Mouse (Mus musculus) liver, embryonic 13.5 days (tissue): ENCODE data around the gene Naa38. TPM values are rescaled to one million over a fixed set of nuclear protein-coding genes. Genes with fewer than 3 reads are reported as not detected.
A peak's percentile ranks its signal among the peaks of the same experiment; 100 is the strongest.

Source experiments
- ATAC-seq: fragments of 200-750 bp; cut with Nextera tagmentation; 2 replicates; pipeline ENCODE4 v1.8.0; 2017; ENCODE audit warnings: low read depth, mild to moderate bottlenecking, moderate number of reproducible peaks, moderate library complexity
- DNase-seq: peaks from one replicate; pipeline ENCODE4 v3.0.0; 2022
- H3K27ac ChIP-seq: fragments of 300-500 bp; sonication (generic); 2 replicates; pipeline ENCODE4 v1.5.1; 2015; ENCODE audit warnings: moderate library complexity, mild to moderate bottlenecking, inconsistent platforms
- H3K27me3 ChIP-seq: fragments of 300-500 bp; sonication (generic); 2 replicates; pipeline ENCODE4 v1.6.1; 2015; ENCODE audit warnings: mild to moderate bottlenecking, inconsistent platforms
- H3K36me3 ChIP-seq: fragments of 300-500 bp; sonication (generic); 2 replicates; pipeline ENCODE4 v1.6.1; 2015; ENCODE audit warnings: mild to moderate bottlenecking, inconsistent platforms
- H3K4me1 ChIP-seq: fragments of 300-500 bp; sonication (generic); replicated peaks from 2 replicates; pipeline ENCODE4 v1.6.1; 2015; ENCODE audit warnings: inconsistent platforms
- H3K4me2 ChIP-seq: fragments of 300-500 bp; sonication (generic); 2 replicates; pipeline ENCODE4 v1.6.1; 2015; ENCODE audit warnings: inconsistent platforms, mild to moderate bottlenecking, moderate library complexity
- H3K4me3 ChIP-seq: fragments of 300-500 bp; sonication (generic); replicated peaks from 2 replicates; pipeline ENCODE4 v1.5.1; 2015; ENCODE audit warnings: mild to moderate bottlenecking, inconsistent platforms
- H3K9ac ChIP-seq: fragments of 300-500 bp; sonication (generic); 2 replicates; pipeline ENCODE4 v1.6.1; 2015; ENCODE audit warnings: mild to moderate bottlenecking, inconsistent platforms
- H3K9me3 ChIP-seq: fragments of 300-500 bp; sonication (generic); replicated peaks from 2 replicates; pipeline ENCODE4 v1.6.1; 2016; ENCODE audit warnings: inconsistent platforms
- WGBS: fragments of 180-500 bp; shearing (Covaris S2); methylation state at CpG from one replicate; pipeline ENCODE4 v1.1.7; 2015; ENCODE audit not compliant: insufficient replicate concordance; 5-methylcytosine and 5-hydroxymethylcytosine counted together
- polyA plus RNA-seq: library from polyadenylated mRNA; unstranded; fragments of >200 nt; fragmentation: Nextera tagmentation; extraction: Ambion mirVana; gene quantifications from 2 replicates; pipeline ENCODE4 v1.2.1, GENCODE M21; 2015

The Naa38 gene
- polyA plus RNA-seq, 1 experiment from 2014 or later: 105 TPM

GRCm38 (mm10) chr11:69428751-69429150, 33.5 kb downstream of the Naa38 start:
- H3K9me3 ChIP-seq: no peaks in the 10 kb centered on the region
- no peaks in the 10 kb centered on the region for H3K27me3 ChIP-seq
- no peak overlapping the region for H3K4me2 ChIP-seq
- H3K4me3 ChIP-seq: no peak overlapping the region
- 20% methylated on average over 4 of the region's 4 CpGs for WGBS
- no peak overlapping the region for H3K27ac ChIP-seq
- H3K36me3 ChIP-seq: no peaks in the 10 kb centered on the region
- H3K9ac ChIP-seq: no peak overlapping the region
- 0 out of 2 replicates have a peak, but pooled peaks have one; percentile 27 for ATAC-seq
- H3K4me1 ChIP-seq: peaks cover 28% of the 10 kb centered on the region
- DNase-seq: peak; percentile 60

- no peaks in the 10 kb centered on the region for H3K36me3 ChIP-seq
- H3K27ac ChIP-seq: no peak overlapping the region
- H3K4me3 ChIP-seq: no peak overlapping the region
- H3K4me1 ChIP-seq: peaks cover 23% of the 10 kb centered on the region
- no peaks in the 10 kb centered on the region for H3K9me3 ChIP-seq
- 22% methylated on average over 2 of the region's 2 CpGs for WGBS
- DNase-seq (no peak), ATAC-seq (no peak)
- H3K27me3 ChIP-seq: no peaks in the 10 kb centered on the region
- H3K9ac ChIP-seq: no peak overlapping the region
- H3K4me2 ChIP-seq: no peak overlapping the region
Observed at GRCm38 (mm10) chr11:69429313-69429712, 34.0 kb downstream of the Naa38 start.

DNA sequence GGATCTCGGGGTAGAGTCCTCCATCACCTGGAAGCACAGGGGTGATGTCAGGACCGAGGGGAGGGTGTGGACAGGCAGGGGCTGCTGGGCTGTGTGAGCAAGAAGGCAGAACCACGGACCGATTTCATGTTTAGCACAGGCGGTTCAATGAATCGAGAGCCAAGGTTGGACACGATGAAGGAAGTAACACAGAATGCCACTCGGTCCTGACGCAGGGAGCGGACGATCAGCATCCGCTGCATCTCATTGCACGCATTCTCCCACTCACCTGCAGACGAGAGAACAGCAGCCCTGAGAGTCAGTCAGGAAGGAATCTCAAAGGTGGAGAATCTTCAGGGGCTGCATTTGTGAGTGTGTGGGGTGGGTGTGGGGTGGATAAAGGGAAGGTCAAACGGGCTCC, 35.3 kb downstream of the Naa38 start:
- H3K4me3 ChIP-seq: no peak overlapping the region
- peaks cover 22% of the 10 kb centered on the region for H3K4me1 ChIP-seq
- no peak overlapping the region for H3K4me2 ChIP-seq
- H3K9me3 ChIP-seq: no peaks in the 10 kb centered on the region
- H3K27ac ChIP-seq: no peak overlapping the region
- no peak overlapping the region for H3K9ac ChIP-seq
- ATAC-seq (no peak), DNase-seq (no peak)
- H3K27me3 ChIP-seq: no peaks in the 10 kb centered on the region
- WGBS: 82% methylated on average over 15 of the region's 15 CpGs
- H3K36me3 ChIP-seq: no peaks in the 10 kb centered on the region

GRCm38 (mm10) chr11:69431829-69432639, 36.7 kb downstream of the Naa38 start:
- 28% methylated on average over 11 of the region's 11 CpGs for WGBS
- peak; percentile 48 for DNase-seq
- 0 out of 2 replicates have a peak, but pooled peaks have one; percentile 59 for ATAC-seq
- H3K4me1 ChIP-seq: peaks cover 12% of the 10 kb centered on the region
- H3K9ac ChIP-seq: no peak overlapping the region
- no peaks in the 10 kb centered on the region for H3K36me3 ChIP-seq
- H3K27ac ChIP-seq: no peak overlapping the region
- no peaks in the 10 kb centered on the region for H3K9me3 ChIP-seq
- no peak overlapping the region for H3K4me3 ChIP-seq
- H3K27me3 ChIP-seq: no peaks in the 10 kb centered on the region
- no peak overlapping the region for H3K4me2 ChIP-seq

DNA sequence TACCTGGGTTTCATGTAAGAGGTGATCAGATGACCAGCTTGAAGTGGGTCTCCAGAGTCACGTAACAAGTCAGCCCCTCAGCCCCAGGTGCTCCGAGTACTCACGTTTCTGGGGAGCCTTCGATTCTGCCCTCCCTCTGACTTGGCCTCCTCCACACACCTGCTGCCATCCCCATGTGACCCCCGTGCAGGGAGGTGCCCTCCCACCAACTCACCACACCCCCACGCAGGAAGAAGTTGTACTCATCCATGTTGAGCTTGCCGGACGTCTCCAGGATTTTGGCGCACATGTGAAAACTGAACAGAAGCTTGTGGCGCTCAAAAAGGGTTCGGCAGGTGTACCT, 37.3 kb downstream of the Naa38 start:
- Histone ChIP-seq H3K9me3 (no peaks in the 10 kb centered on the region), H3K27me3 (no peaks in the 10 kb centered on the region), H3K4me3 (no peak overlapping the region), H3K4me1 (peaks cover 12% of the 10 kb centered on the region), H3K36me3 (no peaks in the 10 kb centered on the region), H3K27ac (no peak overlapping the region), H3K4me2 (no peak overlapping the region), H3K9ac (no peak overlapping the region)
- ATAC-seq (no peak), DNase-seq (no peak)
- 63% methylated on average over 11 of the region's 11 CpGs for WGBS

DNA sequence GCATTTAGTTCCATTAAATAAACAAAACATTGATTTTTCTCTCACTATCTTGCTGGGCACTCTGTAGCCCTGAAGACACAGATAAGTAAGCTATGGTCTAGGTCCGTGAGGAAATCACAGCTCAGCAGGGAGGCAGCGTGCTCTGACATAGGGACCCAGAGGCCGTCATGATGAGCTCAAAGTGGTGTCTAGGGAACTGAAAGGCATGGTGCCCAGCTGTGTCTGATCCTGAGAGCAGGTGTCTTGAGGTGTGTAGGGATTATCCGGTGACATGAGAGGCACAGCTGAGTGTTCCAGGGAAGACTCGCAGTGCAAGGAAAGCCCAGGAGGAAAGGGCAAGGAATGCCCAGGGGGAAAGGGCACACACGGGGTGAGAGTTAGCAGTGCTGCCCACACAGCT, 37.9 kb downstream of the Naa38 start:
- H3K36me3 ChIP-seq: no peaks in the 10 kb centered on the region
- no peak overlapping the region for H3K4me2 ChIP-seq
- DNase-seq (no peak), ATAC-seq (no peak)
- H3K27me3 ChIP-seq: no peaks in the 10 kb centered on the region
- H3K4me3 ChIP-seq: no peak overlapping the region
- no peak overlapping the region for H3K27ac ChIP-seq
- H3K9ac ChIP-seq: no peak overlapping the region
- peaks cover 12% of the 10 kb centered on the region for H3K4me1 ChIP-seq
- WGBS: 62% methylated on average over 6 of the region's 6 CpGs
- no peaks in the 10 kb centered on the region for H3K9me3 ChIP-seq

DNA sequence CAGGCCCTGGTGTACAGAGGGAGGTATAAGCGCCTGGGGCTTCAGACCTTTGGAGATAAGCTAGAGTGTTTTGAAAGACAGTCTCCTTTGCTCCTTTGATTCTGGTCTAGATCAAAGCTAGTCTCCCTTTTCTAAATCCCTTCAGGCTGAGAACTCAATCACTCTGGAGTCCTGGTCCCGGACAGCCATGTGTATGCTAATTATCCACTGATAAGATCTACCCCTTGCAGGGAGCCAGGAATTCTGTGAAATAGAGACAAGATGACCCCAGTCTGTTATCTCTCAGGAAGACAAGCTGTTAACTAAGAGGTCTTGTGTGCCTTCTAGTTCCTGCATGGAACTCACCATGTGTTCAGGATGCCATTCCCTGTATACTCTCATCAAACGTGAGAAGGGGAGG, 42.0 kb downstream of the Naa38 start:
- 35% methylated on average over 3 of the region's 3 CpGs for WGBS
- Histone ChIP-seq H3K9me3 (no peaks in the 10 kb centered on the region), H3K4me3 (no peak overlapping the region), H3K36me3 (no peaks in the 10 kb centered on the region), H3K4me2 (no peak overlapping the region), H3K9ac (no peak overlapping the region), H3K4me1 (no peaks in the 10 kb centered on the region), H3K27me3 (no peaks in the 10 kb centered on the region), H3K27ac (no peak overlapping the region)
- DNase-seq (no peak), ATAC-seq (no peak)

GRCm38 (mm10) chr11:69443328-69443727, 48.0 kb downstream of the Naa38 start:
- H3K9me3 ChIP-seq: no peaks in the 10 kb centered on the region
- ATAC-seq (no peak), DNase-seq (no peak)
- H3K36me3 ChIP-seq: no peaks in the 10 kb centered on the region
- WGBS: 37% methylated on average over 5 of the region's 5 CpGs
- H3K4me2 ChIP-seq: no peak overlapping the region
- no peaks in the 10 kb centered on the region for H3K4me1 ChIP-seq
- no peak overlapping the region for H3K27ac ChIP-seq
- no peak overlapping the region for H3K9ac ChIP-seq
- H3K27me3 ChIP-seq: 0 out of 2 replicates have a peak, but pooled peaks cover 3% of the 10 kb centered on the region
- H3K4me3 ChIP-seq: no peak overlapping the region

Other genes with a start within 250 kb of the Naa38 start
- gene Alox12b, start 238.5 kb upstream of the Naa38 start, polyA plus RNA-seq: not detected in 2 replicates
- 0.20 TPM in 1 of 2 replicates, not detected in the other for gene Alox8, start 197.6 kb upstream of the Naa38 start, polyA plus RNA-seq
- gene Gucy2e, start 158.5 kb upstream of the Naa38 start, polyA plus RNA-seq: not detected in 2 replicates
- 9.8 and 10.1 TPM in 2 replicates for gene Cntrob, start 71.7 kb upstream of the Naa38 start, polyA plus RNA-seq
- 90.7 and 94.6 TPM in 2 replicates for gene Trappc1, start 71.5 kb upstream of the Naa38 start, polyA plus RNA-seq
- 0.07 and 0.19 TPM in 2 replicates for gene Kcnab3, start 69.2 kb upstream of the Naa38 start, polyA plus RNA-seq
- 0.92 and 1.1 TPM in 2 replicates for gene Rnf227, start 55.0 kb upstream of the Naa38 start, polyA plus RNA-seq
- gene Chd3, start 26.1 kb upstream of the Naa38 start, polyA plus RNA-seq: 2.6 and 4.4 TPM in 2 replicates
- 10.3 and 13.0 TPM in 2 replicates for gene Cyb5d1, start 144 bp downstream of the Naa38 start, polyA plus RNA-seq
- gene Tmem88, start 2.7 kb downstream of the Naa38 start, polyA plus RNA-seq: 8.9 and 9.5 TPM in 2 replicates
- 4.8 and 5.1 TPM in 2 replicates for gene Kdm6b, start 18.2 kb downstream of the Naa38 start, polyA plus RNA-seq
- gene Dnah2, start 153.6 kb downstream of the Naa38 start, polyA plus RNA-seq: 0.06 and 0.12 TPM in 2 replicates
- 0.75 and 0.85 TPM in 2 replicates for gene Efnb3, start 164.7 kb downstream of the Naa38 start, polyA plus RNA-seq
- gene Wrap53, start 184.8 kb downstream of the Naa38 start, polyA plus RNA-seq: 23.1 and 23.7 TPM in 2 replicates
- 83.0 and 90.4 TPM in 2 replicates for gene Trp53, start 184.9 kb downstream of the Naa38 start, polyA plus RNA-seq
- 21.7 and 30.8 TPM in 2 replicates for gene Atp1b2, start 210.5 kb downstream of the Naa38 start, polyA plus RNA-seq
- gene Shbg, start 222.4 kb downstream of the Naa38 start, polyA plus RNA-seq: 33.4 and 34.8 TPM in 2 replicates
- gene Sat2, start 226.5 kb downstream of the Naa38 start, polyA plus RNA-seq: 11.6 and 12.3 TPM in 2 replicates
- 7.9 and 8.2 TPM in 2 replicates for gene Fxr2, start 237.5 kb downstream of the Naa38 start, polyA plus RNA-seq